8 mouse cellular contexts compared by ENCODE assay signal in genomic region chr7:63925413-63926360, GRCm38 (mm10). TPM values are rescaled to one million over a fixed set of nuclear protein-coding genes. Genes with fewer than 3 reads are reported as not detected.
DNase-seq lines count a peak whose midpoint lies in the region; ATAC-seq and TF ChIP-seq lines count a peak whose summit lies in the region.

No protein-coding gene starts in this region.

- H3K9me3 ChIP-seq in neural tube, embryonic 12.5 days = no peaks in the 10 kb centered on the region
- no peaks in the 10 kb centered on the region for H3K9me3 ChIP-seq in kidney, embryonic 15.5 days (replicated peaks)

- H3K27ac ChIP-seq in neural tube, embryonic 12.5 days = peak overlapping the region; percentile 26; the same call in 1 of the 2 replicates
- H3K27ac ChIP-seq in brown adipose tissue, adult 24 weeks (replicated peaks; ENCODE audit: low read depth, low read length) = peak overlapping the region; percentile 68
- H3K27ac ChIP-seq in kidney, embryonic 15.5 days = peak overlapping the region; percentile 82
- H3K27ac ChIP-seq in small intestine, adult 2 months (ENCODE audit: insufficient read depth, low read depth, low read length) = peak overlapping the region; percentile 98

- DNase-seq in neural tube, embryonic 10.5 days (ENCODE audit: extremely low spot score, low spot score) = no peak
- DNase-seq in heart, adult 8-10 months (ENCODE audit: low spot score) = peak; percentile 84
- peak; percentile 90 for DNase-seq in lung, postnatal 25 days (ENCODE audit: low spot score)
- no peak for DNase-seq in urinary bladder, postnatal 10 days (ENCODE audit: low spot score)

- H3K9ac ChIP-seq in neural tube, embryonic 12.5 days = no peak overlapping the region
- H3K9ac ChIP-seq in kidney, embryonic 15.5 days = no peak overlapping the region

- H3K4me1 ChIP-seq in neural tube, embryonic 12.5 days = peaks cover 32% of the 10 kb centered on the region
- peaks cover 76% of the 10 kb centered on the region for H3K4me1 ChIP-seq in brown adipose tissue, adult 24 weeks (ENCODE audit: control insufficient read depth, insufficient read depth, insufficient read length, low read length)
- H3K4me1 ChIP-seq in kidney, embryonic 15.5 days = peaks cover 45% of the 10 kb centered on the region
- H3K4me1 ChIP-seq in small intestine, adult 2 months (ENCODE audit: control insufficient read depth, insufficient read depth, insufficient read length, low read length) = peaks cover 38% of the 10 kb centered on the region

- no peaks in the 10 kb centered on the region for H3K27me3 ChIP-seq in neural tube, embryonic 12.5 days (replicated peaks)
- no peaks in the 10 kb centered on the region for H3K27me3 ChIP-seq in kidney, embryonic 15.5 days
- no peaks in the 10 kb centered on the region for H3K27me3 ChIP-seq in small intestine, adult 2 months (ENCODE audit: control insufficient read depth, insufficient read depth, low read length)

- TF ChIP-seq CTCF in small intestine, adult 2 months (IDR thresholded peaks at IDR 0.05; ENCODE audit: extremely low read depth, insufficient read length, insufficient replicate concordance, low read depth, low read length) = no peak

- WGBS in neural tube, embryonic 12.5 days = 72% methylated on average over 14 of the region's 14 CpGs
- WGBS in kidney, embryonic 15.5 days = 31% methylated on average over 14 of the region's 14 CpGs
- 9% methylated on average over 14 of the region's 14 CpGs for WGBS in small intestine, adult 2 months

- no peak; the same call in 1 of the 2 replicates for TF ChIP-seq POLR2A in small intestine, adult 2 months (IDR thresholded peaks at IDR 0.05; ENCODE audit: low read depth, low read length)

- 0 out of 2 replicates have a peak, but pooled peaks have one; percentile 43 for ATAC-seq in neural tube, embryonic 12.5 days (ENCODE audit: low FRiP score, low read depth)
- peak; percentile 84 for ATAC-seq in kidney, embryonic 15.5 days (replicated peaks; ENCODE audit: low FRiP score)

- H3K4me2 ChIP-seq in neural tube, embryonic 12.5 days (replicated peaks) = no peak overlapping the region
- peak overlapping the region; percentile 46 for H3K4me2 ChIP-seq in kidney, embryonic 15.5 days

- H3K4me3 ChIP-seq in neural tube, embryonic 12.5 days = no peak overlapping the region
- H3K4me3 ChIP-seq in brown adipose tissue, adult 24 weeks (ENCODE audit: insufficient read depth, low read depth, low read length) = peak overlapping the region; percentile 4; the same call in 1 of the 2 replicates
- no peak overlapping the region for H3K4me3 ChIP-seq in kidney, embryonic 15.5 days (replicated peaks)
- peak overlapping the region; percentile 21 for H3K4me3 ChIP-seq in small intestine, adult 2 months (ENCODE audit: low read depth, low read length)

- no peaks in the 10 kb centered on the region for H3K36me3 ChIP-seq in neural tube, embryonic 12.5 days
- no peaks in the 10 kb centered on the region for H3K36me3 ChIP-seq in kidney, embryonic 15.5 days
- no peaks in the 10 kb centered on the region for H3K36me3 ChIP-seq in small intestine, adult 2 months (ENCODE audit: control insufficient read depth, insufficient read depth, low read length)

RNA-seq across cellular contexts. Expression of gene E030018B13Rik, which starts 9.0 kb away (rescaled TPM):
- polyA plus RNA-seq in neural tube, embryonic 12.5 days (2016; fragmentation: Nextera tagmentation; extraction: Ambion mirVana) = 0.19 TPM in 1 of 2 replicates, not detected in the other
- not detected in 2 replicates for polyA plus RNA-seq in brown adipose tissue, adult 24 weeks (2012; ENCODE audit: insufficient read depth, insufficient read length, missing spikeins)
- not detected for total RNA-seq in heart, adult 8-10 months (2022)
- 0.22 TPM in 1 of 2 replicates, not detected in the other for polyA plus RNA-seq in kidney, embryonic 15.5 days (2015; fragmentation: Nextera tagmentation; extraction: Ambion mirVana)
- not detected in 2 replicates for polyA plus RNA-seq in small intestine, adult 2 months (2012; rRNA removed)

RNA-seq across cellular contexts. Expression of gene Klf13, which starts 13.0 kb away (rescaled TPM):
- polyA plus RNA-seq in neural tube, embryonic 12.5 days (2016; fragmentation: Nextera tagmentation; extraction: Ambion mirVana) = 34.0 and 34.5 TPM in 2 replicates
- polyA plus RNA-seq in brown adipose tissue, adult 24 weeks (2012; ENCODE audit: insufficient read depth, insufficient read length, missing spikeins) = 13.6 and 24.0 TPM in 2 replicates
- total RNA-seq in heart, adult 8-10 months (2022) = 10 to 100 TPM; 39.6 to 53.1 (median 47.7) TPM
- polyA plus RNA-seq in kidney, embryonic 15.5 days (2015; fragmentation: Nextera tagmentation; extraction: Ambion mirVana) = 21.8 and 23.3 TPM in 2 replicates
- 22.2 and 55.1 TPM in 2 replicates for polyA plus RNA-seq in small intestine, adult 2 months (2012; rRNA removed)

Comparison
In these comparisons a context has a peak if more than half of its experiments do, and no peak if none do; other contexts are left out.
1. H3K27ac ChIP-seq: peak in every context shown above with its lines; median percentile 98 in small intestine, adult 2 months; 82 in kidney, embryonic 15.5 days; 68 in brown adipose tissue, adult 24 weeks; 26 in neural tube, embryonic 12.5 days.
2. H3K4me3 ChIP-seq: peak in brown adipose tissue, adult 24 weeks (single experiment) and small intestine, adult 2 months (single experiment); none in neural tube, embryonic 12.5 days (single experiment) and kidney, embryonic 15.5 days (single experiment).
3. DNase-seq: peak in heart, adult 8-10 months (single experiment) and lung, postnatal 25 days (single experiment); none in neural tube, embryonic 10.5 days (single experiment) and urinary bladder, postnatal 10 days (single experiment).